Mouse (Mus musculus): ENCODE data around the gene Zbtb9.

DNA sequence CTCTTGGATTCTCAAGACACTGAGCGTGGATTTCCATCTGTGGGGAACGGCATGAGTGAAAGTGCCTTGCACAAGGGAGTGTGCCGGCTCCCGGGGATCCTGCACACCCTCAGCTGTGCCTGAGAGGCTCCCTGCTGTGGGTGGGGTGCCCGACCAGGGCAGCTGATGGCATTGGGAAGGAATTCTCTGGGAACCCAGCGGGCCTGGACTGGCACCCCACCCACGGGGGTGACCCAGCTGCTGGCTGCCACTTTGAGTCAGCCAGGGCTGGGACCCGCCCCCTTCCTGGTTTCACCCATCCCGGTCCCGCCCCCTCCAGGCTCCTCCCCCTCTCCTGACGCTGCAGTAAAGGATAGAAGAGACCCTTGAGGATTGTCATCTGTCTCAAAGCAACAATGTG, 78.5 kb downstream of the Zbtb9 start:
- TF ChIP-seq CTCF (IDR thresholded peaks at IDR 0.05; ENCODE audit: low read depth) (no peak), EP300 (IDR thresholded peaks at IDR 0.05; ENCODE audit: low read depth) (no peak)
